Mouse (Mus musculus) liver, adult 2 months (tissue): ENCODE measurements around the gene Ryk.

Experiments used
- CTCF ChIP-seq: fragments of 200-500 bp; IDR thresholded peaks from 2 replicates; pipeline ENCODE4 v1.5.1; 2011; ENCODE audit warnings: low read depth, low read length, control low read depth
- POLR2A ChIP-seq: fragments of 200-500 bp; IDR thresholded peaks from 2 replicates; pipeline ENCODE4 v1.6.1; 2011; ENCODE audit warnings: low read length, control low read depth; ENCODE audit not compliant: insufficient read depth; ENCODE audit errors: extremely low read depth

- TF ChIP-seq CTCF: no peak
- no peak for TF ChIP-seq POLR2A
Observed at GRCm38 (mm10) chr9:102884703-102885102, 50.0 kb downstream of the Ryk start.
